Mouse (Mus musculus): Measurements from ENCODE around the gene Patz1.

The Patz1 gene

DNA sequence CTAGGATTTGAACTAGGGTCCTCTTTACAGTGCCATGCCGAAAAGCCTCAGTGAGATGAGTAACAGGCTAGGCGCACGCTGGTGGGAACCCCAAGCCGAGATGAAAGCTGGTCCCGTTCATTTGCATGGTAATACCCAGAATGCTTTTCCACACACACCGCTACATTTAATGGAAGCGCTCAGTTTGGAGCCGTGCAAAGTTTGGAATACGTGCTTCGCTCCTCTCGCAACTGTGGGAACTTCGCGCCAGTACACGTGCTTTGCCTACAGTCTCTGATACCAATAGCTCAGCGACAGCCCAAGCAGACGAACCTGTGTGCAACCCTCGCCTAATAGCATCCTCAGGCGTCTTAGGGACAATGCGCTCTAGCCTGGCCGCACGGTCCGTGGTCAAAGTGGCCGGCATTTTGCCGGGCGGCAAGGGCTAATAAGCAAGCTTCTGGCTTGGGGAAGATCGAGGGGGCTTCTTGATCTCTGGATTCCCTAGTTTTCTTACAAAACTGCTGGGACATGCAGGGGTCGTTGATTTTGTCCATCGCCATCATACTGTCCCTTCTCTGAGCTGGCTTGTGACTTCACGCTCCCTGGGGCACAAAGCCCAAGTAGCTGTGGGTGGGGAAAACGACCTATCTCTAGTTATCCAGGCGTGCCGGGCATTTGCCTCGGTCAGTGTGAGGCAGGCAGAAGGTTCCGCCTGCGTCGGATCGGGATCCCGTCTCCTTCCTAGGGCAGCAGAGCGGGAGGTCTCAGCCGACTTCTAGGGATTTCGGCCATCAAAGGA is at the start of gene Patz1:
TSS of gene Patz1 (plus strand) at position 354 of the 781 bp plus-strand sequence.
- in situ Hi-C loops (cut with MboI; ENCODE audit: low sequenced_read_pairs): no loop called here

DNA sequence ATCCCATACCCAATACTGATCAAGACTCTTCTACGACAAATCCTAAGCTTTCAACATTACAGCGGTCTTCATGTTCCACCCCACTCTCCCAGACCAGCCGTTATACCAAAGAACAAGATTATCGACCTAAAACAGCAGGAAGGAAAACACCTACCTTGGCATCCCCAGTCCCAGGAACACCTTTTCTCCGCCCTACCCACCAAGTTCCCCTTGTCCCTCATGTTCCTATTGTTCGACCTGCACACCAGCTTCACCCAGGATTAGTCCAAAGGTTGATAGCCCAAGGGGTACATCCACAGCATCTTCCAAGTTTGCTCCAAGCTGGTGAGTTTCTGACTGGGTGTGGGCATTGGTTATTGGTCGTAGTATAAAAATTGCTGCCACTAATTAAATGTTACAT is 46.3 kb upstream of the Patz1 start:
- in situ Hi-C loops (cut with MboI; ENCODE audit: low sequenced_read_pairs): no loop called here

DNA sequence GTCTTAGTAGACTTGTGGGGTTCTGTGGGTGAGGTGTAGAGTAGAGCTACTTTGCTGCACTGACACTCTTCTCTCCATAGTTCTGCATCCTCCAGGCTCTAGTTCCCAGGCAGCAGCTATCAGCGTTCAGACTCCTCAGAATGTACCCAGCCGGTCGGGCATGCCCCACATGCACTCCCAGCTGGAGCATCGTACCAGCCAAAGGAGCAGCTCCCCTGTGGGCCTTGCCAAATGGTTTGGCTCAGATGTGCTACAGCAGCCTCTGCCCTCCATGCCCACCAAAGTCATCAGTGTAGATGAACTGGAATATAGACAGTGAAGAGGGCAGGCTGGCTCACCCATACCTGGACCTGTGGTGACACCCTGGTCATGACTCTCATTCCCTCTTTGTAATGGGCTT is 44.9 kb upstream of the Patz1 start:
- in situ Hi-C loops (cut with MboI; ENCODE audit: low sequenced_read_pairs): no loop called here

DNA sequence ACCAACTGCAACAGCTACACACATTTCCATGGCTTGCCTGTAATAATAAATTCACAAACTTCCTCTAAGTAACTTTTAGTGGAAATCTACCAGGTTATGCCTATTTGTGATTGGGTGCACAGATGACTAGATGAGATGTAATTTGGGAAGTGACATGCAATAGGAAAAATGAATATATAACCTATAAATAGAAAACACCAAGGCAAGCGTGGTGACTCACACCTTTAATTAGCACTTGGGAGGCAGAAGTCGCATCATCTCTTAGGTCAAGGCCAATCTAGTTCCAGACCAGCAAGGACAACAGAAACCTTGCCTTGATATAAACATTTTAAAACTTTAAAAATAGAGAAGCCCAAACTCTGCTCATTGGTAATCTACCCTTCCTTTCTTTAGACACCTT is 41.3 kb upstream of the Patz1 start:
- in situ Hi-C loops (cut with MboI; ENCODE audit: low sequenced_read_pairs): no loop called here

DNA sequence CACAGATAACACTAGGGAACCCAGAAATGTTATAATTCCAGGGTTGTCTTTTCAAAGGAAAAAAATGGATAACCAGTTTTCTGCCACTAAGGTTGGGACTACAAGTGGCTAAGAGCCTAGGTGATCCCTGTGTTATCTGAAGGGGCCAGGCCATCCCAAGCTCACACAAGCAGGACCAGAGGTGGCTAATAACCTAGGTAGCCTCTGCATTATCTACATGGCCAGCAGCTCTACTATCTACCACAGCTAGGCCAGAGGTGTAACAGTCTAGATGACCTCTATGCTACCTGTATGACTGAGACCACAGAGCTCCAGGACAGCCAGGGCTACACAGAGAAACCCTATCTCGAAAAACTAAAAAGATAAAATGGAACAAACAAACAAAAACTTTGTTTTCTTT is 29.1 kb upstream of the Patz1 start:
- in situ Hi-C loops (cut with MboI; ENCODE audit: low sequenced_read_pairs): no loop called here

DNA sequence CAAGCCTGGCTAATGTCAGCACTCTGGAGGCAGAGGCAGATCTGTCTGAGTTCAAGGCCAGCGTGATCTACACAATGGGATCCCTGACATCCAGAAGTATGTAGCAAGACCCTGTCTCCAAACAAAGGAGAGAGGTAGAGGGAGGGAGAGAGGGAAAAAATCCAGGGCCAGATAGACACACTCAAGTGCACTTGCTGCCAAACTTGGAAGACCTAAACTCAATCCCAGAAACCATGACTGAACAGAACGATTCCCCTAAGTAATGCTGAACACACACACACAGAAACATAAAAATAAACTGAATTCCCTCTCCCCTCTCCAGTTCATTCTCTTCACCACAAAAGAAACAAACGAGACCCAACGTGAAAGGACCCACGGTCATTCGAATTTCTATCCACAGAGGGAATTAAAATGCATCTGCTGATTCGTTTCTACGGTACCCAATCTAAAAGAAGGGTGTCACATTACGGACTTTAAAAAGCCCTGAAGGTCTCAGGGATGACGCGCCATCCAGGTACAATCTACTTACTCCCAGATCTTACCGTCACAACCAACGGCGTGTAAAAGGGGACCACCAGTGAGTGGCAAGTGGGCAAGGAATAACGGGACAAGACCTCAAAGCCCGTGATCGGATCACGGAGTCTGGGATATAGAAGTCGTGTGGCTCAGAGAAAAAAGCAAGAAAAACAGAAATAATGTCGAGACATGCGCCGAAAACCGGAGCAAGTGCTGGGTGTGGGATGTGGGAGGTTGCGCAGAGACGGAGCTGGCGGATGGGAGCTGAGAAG is 23.2 kb upstream of the Patz1 start:
- in situ Hi-C loops (cut with MboI; ENCODE audit: low sequenced_read_pairs): no loop called here

DNA sequence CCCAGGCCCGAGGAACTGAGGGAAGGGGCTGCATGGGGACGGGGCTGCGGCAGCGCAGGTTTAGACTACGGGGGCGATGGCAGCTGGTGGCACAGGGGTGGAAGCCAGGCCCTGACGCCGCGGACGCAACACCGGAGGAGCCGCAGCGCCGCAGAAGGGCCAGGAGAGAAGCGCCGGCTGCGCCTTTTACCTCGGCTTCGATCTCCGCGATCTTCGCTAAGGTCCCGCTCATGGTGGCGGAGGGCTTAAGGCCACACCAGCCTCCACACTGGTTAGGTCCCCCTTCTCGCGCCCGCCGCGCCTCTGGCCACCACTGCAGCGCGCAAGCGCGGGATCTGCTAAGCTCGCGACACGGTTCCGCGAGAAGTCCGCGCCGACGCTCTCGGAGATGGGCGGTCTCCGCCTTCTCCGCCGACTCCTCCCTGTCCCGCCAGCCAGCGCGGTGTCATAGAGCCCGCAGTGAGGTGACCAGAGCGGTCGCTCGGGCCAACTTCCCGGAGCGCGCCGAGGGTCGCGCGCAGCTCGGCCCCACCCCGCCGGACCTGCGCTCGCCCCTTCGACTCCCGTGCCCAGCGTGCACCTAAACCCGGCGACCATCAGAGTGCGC is 22.5 kb upstream of the Patz1 start, which contains the start of gene Drg1:
TSS of gene Drg1 (minus strand) at position 337 of the 607 bp plus-strand sequence.
- in situ Hi-C loops (cut with MboI; ENCODE audit: low sequenced_read_pairs): no loop called here

DNA sequence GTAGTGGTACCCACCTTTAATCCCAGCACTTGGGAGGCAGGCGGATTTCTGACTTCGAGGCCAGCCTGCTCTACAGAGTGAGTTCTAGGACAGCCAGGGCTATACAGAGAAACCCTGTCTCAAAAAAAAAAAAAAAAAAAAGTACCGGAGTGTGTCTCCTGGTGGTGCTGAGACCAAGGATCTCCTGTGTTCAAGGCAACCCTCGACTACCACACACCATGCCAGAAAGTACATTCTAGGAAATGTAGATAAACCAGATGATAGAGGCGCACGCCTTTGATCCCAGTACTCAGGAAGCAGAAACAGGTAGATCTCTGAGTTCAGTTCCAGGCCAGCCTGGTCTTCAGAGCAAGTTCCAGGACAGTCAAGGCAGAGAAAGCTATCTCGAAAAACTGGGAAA is 21.5 kb upstream of the Patz1 start:
- in situ Hi-C loops (cut with MboI; ENCODE audit: low sequenced_read_pairs): no loop called here

DNA sequence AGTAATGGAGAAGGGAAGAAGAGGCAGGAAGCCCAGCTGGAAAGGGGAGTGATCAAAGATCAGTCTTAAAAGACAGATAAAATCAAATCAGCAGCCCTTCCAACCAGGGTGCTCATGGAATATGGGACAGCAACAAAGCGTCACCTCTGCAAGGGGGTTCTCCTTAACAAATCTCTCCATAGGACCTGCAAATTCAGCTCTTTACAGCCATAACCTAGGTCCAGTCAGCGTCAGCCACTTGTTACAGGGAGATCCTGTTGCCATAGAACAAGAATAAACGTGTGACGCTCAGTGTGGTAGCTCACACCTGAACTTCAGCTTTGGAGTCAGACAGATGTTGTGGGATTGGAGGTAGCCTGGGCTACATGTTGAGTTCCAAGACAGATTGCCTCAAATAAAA is 19.4 kb upstream of the Patz1 start:
- in situ Hi-C loops (cut with MboI; ENCODE audit: low sequenced_read_pairs): no loop called here

DNA sequence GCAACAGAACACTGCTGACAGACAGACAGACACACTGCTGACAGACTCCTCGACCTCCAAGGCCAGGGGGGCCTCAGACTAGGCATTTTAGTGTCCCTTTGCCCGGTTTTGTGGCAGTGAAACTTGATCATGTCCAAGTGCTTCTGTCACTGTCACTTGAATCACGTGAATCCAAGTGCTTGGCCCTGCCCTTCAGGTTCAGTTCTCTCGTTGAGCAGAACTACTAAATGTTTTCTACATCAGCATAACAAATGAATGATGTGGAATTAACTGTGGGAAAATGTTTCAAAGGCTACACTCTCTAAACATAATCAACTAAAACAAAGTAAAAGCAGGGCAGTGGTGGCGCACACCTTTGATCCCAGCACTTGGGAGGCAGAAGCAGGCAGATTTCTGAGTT is 10.3 kb upstream of the Patz1 start:
- in situ Hi-C loops (cut with MboI; ENCODE audit: low sequenced_read_pairs): no loop called here

DNA sequence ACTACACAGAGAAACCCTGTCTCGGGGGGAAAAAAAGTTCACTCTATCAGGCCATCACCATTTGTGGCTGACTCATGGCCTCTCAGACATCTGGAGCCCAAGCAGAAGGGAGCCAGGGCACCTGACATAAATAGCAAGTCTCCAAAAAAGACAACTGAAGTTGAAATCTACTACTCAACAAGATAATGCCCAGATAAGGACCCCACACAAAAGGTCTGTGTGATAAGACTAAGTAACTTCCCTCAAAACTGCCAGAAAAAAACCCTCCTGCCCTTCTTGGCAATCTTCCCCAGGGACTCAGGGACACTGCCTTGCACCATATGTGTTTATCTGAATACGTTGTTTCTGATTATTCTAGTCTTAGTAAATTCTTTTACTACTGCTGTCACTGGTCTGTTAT is 8.9 kb upstream of the Patz1 start:
- in situ Hi-C loops (cut with MboI; ENCODE audit: low sequenced_read_pairs): no loop called here

DNA sequence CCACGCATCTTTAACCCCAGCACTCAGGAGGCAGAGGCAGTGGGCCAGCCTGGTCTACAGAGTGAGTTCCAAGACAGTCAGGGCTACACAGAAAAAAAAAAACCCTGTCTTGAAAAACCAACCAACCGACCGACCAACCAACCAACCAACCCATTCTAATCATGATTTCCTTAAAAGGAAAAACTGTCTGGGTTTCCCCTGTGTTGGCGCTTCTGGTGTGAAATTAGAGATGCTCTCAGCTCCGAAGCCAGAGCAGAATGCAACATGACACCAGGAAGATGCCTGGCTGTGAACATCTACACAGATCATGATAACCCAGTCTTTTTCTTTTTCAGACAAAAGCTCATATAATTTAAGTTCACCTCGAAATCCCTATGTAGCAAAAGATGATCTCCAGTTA is 5.8 kb upstream of the Patz1 start:
- in situ Hi-C loops (cut with MboI; ENCODE audit: low sequenced_read_pairs): no loop called here

DNA sequence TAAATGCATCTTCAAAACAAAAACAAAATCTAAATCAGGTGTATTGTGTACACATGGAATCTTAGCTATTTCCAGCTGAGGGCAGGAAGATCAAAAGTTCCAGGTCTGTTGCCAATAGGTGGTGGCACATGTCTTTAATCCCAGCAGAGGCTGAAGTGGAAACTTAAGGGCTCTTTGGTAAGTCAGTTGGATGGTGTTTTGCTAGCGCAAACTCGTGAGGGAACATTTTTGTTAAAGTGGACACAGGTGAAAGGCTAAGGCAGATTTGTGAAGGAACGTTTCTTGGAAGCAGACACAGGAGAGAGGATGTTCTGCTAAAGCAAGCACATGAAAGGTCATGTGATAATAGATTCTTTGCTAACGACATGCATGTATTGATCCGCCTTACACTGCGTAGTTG is 5.0 kb upstream of the Patz1 start:
- in situ Hi-C loops (cut with MboI; ENCODE audit: low sequenced_read_pairs): no loop called here

DNA sequence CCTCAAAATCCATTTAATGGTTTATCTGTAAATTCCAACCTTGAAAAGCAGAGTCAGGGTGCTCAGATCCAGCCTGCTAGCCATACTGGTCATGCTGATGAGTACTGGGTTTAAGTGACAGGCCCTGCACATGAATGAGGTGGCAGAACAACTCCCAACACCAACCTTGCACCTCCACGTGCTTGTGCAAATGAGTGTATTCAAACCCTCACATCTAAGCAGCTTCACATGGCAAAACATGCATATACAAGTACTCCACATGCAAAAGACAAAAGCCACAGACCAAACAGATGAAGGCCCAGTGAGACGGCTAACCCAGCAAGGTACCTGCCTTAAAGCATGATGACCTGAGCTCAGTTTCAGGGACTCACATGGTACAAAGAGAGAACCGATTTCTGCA is 2.7 kb upstream of the Patz1 start:
- in situ Hi-C loops (cut with MboI; ENCODE audit: low sequenced_read_pairs): no loop called here

DNA sequence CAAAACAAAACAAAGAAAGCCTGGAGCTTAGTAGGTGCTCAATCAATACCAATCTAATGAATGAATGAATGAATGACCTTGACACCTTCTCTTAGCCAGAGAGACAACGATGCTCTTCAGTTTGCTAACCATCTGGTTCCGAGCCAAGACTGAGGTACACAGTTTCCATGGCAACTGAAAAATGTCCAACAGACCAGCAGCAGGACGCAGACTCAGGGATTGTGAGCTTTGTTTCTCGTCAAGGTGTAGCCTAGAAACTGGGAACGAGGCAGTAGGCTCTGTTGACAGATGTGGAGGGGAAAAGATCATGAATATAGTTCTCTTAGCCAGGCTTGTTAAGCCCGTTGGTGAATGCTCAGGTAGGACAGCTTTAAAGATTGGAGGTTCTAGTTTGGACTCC is 1.5 kb upstream of the Patz1 start:
- in situ Hi-C loops (cut with MboI; ENCODE audit: low sequenced_read_pairs): no loop called here

DNA sequence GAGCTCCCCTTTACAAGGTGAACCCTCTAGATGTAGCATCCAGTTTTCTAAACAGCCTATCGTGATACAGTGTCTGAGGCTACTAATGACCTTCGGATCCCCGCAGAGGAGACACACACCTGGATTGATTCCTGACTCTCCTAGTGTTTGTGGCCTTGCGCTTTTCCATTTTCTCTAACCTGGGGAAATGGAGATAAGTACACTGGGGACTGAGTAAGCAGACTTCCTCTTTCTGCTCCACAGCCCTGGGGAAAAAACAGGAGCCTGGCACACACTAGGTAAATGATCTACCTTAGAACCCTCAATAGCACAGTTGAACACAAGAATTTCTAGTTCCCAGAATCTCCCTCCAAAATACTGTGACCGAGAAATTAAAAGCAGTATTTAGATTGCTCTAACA is 753 bp upstream of the Patz1 start:
- in situ Hi-C loops (cut with MboI; ENCODE audit: low sequenced_read_pairs): no loop called here

DNA sequence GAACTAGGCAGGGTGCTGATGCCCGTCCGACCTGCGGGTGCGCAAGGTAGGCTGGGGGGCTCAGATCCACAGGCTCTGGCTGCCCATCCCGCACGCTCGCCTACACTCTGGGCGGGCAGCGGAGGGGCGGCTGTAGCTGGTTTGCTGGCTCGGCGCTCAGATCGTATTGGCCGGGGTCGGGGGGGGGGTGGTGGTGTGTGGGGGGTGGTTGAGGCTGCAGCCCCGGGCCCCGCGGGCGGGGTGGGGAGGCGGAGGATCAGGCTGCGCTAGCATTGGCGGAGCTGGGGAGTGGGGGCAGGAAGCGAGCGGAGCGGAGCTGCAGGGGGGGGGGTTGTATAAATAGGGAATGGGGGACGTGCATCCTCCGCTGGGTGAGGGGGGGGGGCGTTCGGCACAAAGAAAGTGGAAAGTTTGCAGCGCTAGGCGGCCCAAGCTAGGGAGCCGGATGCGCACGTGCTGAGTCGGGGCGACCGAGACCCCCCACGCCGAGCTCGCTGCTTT is 678 bp downstream of the Patz1 start:
- in situ Hi-C loops (cut with MboI; ENCODE audit: low sequenced_read_pairs): no loop called here

DNA sequence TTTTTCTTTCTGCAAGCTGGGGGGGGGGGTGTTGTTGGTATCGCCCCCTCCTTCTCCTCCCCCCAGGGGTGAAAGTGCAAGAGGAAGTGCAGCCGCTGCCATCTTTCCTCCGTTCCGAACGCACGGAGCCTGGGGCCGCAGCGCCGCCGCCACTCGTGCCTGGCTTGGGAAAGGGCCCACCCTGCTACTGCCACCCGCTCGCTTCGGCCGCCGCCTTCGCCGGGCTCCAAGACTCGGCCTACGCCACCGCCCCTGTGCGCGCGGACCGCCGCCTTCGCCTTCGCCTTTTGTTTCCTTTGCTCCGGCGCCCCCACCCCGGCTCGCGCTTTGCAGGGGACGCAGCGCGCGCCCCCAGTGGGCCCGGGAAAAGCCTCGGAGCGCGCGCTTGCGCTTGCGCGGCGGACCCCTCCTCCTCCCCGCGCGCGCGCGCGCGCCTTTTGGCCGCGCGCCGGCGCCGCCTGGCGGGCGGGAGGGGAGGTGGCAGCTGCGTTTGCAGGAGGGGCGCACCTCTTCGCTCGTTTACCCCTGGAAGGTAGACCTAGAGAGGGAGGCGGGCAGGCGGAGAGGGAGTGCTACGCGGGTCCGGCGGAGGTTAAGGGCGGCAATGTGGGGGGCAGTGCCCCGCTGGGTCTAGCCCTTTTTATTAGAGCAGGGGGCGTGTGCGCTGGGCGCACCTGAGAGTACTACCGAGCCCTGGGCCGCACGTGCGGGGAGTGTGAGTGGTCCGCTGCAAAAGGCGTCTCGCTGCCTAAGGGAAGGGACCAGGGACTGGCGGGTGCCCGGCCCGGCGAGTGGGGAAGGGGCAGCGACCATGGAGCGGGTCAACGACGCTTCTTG is 1.3 kb downstream of the Patz1 start:
- in situ Hi-C loops (cut with MboI; ENCODE audit: low sequenced_read_pairs): no loop called here

DNA sequence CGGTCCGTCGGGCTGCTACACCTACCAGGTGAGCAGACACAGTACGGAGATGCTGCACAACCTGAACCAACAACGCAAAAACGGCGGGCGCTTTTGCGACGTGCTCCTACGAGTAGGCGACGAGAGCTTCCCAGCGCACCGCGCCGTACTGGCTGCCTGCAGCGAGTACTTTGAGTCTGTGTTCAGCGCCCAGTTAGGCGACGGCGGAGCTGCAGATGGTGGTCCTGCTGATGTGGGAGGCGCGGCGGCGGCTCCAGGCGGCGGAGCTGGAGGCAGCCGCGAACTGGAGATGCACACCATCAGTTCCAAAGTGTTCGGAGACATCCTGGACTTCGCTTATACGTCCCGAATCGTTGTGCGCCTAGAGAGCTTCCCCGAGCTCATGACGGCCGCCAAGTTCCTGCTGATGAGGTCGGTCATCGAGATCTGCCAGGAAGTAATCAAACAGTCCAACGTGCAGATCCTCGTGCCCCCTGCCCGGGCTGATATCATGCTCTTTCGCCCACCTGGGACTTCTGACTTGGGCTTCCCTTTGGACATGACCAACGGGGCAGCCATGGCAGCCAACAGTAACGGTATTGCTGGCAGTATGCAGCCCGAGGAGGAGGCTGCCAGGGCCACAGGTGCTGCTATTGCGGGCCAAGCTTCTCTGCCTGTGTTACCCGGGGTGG is 2.1 kb downstream of the Patz1 start:
- in situ Hi-C loops (cut with MboI; ENCODE audit: low sequenced_read_pairs): no loop called here

DNA sequence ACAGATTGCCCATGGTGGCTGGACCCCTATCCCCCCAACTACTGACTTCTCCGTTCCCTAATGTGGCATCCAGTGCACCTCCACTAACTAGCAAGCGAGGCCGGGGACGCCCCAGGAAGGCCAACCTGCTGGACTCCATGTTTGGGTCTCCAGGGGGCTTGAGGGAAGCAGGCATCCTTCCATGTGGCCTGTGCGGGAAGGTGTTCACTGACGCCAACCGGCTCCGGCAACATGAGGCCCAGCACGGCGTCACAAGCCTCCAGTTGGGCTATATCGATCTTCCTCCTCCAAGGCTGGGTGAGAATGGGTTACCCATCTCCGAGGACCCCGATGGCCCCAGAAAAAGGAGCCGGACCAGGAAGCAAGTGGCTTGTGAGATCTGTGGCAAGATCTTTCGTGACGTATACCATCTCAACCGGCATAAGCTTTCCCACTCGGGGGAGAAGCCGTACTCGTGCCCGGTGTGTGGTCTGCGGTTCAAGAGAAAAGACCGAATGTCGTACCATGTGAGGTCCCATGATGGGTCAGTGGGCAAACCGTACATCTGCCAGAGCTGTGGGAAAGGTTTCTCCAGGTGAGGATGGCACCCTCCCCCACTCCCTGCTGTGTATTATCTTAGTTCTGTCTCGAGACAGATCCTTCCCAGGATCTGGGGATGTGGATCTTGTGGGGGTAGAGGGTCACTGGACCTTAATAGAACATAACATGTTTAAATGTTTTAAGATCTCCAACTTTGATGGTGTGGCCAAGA is 2.8 kb downstream of the Patz1 start:
- in situ Hi-C loops (cut with MboI; ENCODE audit: low sequenced_read_pairs): no loop called here

Data from CH12F3 (cell line).